Mouse (Mus musculus): ENCODE results near the gene Letm1. TPM values are rescaled to one million over a fixed set of nuclear protein-coding genes. Genes with fewer than 3 reads are reported as not detected.

Letm1 gene
- total RNA-seq, 1 experiment from 2014 or later, result 24.7 TPM

GRCm38 (mm10) chr5:33718460-33718859 is 64.2 kb downstream of the Letm1 start:
- ATAC-seq (ENCODE audit: extremely low read depth, insufficient number of reproducible peaks, low FRiP score, poor library complexity, severe bottlenecking), result no peak

DNA sequence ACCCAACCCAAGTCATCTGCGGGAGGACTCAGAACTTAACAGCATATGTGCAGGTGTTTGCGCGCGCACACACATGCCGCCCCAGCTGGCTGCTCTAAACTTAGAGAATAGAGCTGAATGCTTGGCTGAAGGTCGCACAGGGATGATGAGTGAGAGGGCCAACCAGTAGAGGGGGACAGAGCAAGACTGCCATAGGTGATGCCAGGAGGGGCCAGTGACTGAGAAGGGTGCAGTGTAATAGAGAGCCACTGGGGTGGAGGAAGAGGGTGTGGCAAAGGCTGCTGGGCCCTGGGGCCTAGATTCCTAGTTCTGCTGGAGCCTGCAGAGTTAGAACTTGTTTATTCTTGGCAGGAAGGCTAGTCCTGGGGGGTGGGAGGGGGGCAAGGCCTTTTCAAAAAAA is 66.2 kb downstream of the Letm1 start:
- ATAC-seq (ENCODE audit: extremely low read depth, insufficient number of reproducible peaks, low FRiP score, poor library complexity, severe bottlenecking), result no peak

- no peak for ATAC-seq (ENCODE audit: extremely low read depth, insufficient number of reproducible peaks, low FRiP score, poor library complexity, severe bottlenecking)
Measured at GRCm38 (mm10) chr5:33715182-33715581, 67.4 kb downstream of the Letm1 start.

- no peak for ATAC-seq (ENCODE audit: extremely low read depth, insufficient number of reproducible peaks, low FRiP score, poor library complexity, severe bottlenecking)
Measured at GRCm38 (mm10) chr5:33712550-33712949, 70.1 kb downstream of the Letm1 start.

- no peak for ATAC-seq (ENCODE audit: extremely low read depth, insufficient number of reproducible peaks, low FRiP score, poor library complexity, severe bottlenecking)
Measured at GRCm38 (mm10) chr5:33709037-33709436, 73.6 kb downstream of the Letm1 start.

DNA sequence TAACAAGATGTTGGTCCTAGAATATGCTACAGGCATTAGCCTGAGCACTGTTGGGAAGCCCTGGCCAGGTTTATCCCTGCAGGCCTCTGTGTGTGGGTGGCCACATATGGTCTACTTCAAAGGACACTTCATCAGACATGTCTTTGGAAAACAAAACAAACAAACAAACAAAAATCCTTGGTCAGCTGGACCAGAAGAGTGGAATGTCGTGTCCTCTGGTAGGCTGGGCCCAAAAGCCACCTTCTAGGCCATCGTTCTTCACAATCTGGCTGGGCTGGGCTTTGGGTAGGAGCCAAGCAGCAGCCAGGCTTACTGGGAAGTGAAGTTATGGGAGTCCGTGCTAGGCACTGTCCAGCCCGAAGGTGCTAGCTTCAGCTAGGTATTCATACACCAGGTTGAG is 75.5 kb downstream of the Letm1 start:
- no peak for ATAC-seq (ENCODE audit: extremely low read depth, insufficient number of reproducible peaks, low FRiP score, poor library complexity, severe bottlenecking)

DNA sequence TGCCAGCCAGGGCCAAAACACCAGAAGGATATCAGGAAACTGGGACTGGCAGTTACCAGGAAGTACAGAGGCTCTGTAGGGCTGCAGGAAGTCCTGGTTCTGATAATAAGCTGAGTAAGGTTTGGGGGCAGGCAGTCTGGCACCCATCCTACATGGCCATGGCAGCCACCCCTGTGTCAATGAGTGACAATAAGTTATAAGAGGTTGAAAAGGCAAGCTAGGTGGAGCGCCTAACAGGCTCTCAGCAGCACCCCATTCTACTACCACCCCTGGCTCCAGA is 76.3 kb downstream of the Letm1 start:
- ATAC-seq (ENCODE audit: extremely low read depth, insufficient number of reproducible peaks, low FRiP score, poor library complexity, severe bottlenecking), result no peak

GRCm38 (mm10) chr5:33705612-33706349 is 76.8 kb downstream of the Letm1 start:
- ATAC-seq (ENCODE audit: extremely low read depth, insufficient number of reproducible peaks, low FRiP score, poor library complexity, severe bottlenecking), result no peak

DNA sequence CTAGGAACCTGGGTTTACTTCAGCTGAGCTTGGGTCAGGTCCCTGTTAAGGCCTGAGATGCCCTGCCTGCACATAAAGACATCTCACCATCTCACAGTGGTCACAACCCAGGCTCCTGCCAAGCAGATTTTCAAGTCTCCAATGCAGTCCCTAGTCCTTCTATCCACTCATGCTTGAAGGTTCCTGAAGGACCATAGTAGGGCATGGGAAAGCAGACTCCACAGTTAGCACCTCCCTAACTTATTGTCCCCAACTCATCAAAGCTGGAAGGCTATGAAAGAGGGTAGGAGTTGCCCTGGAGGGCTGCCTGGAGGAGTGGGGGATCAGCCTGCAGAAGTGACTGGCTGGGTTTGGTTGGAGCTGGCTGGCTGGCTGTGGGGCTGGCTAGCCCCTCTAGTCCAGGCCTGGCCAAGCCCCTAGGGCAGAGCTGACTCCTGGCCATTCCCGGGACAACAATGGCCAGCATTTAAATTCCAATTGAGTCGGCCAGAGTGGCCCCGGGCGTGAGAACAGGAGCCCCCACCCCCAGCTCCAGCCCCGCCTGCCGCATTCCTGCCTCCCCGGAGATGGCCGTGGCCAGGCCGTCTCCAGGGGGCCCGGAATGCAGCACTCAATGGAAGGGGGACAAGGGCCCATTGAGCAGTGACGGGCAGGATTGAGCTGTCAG is 77.5 kb downstream of the Letm1 start:
- no peak for ATAC-seq (ENCODE audit: extremely low read depth, insufficient number of reproducible peaks, low FRiP score, poor library complexity, severe bottlenecking)

DNA sequence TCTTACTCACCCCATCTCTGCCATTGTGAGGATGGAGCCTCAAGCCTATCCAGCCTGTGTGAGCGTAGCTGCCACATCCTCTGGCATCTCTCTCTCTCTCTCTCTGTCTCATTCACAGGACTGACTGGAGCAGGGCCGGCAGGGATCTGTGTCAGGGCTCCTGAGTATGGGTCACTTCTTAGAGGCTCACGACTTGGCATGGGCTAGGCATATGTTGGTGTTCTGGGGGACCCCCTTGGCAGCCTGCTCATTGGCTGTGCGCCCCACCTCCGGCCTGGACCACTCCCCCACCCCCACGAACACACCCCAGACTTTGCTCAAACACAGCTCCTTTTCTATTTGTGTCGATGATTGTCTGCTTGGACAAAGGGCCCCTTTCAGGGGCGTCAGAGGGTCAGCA is 78.6 kb downstream of the Letm1 start:
- ATAC-seq (ENCODE audit: extremely low read depth, insufficient number of reproducible peaks, low FRiP score, poor library complexity, severe bottlenecking), result no peak

DNA sequence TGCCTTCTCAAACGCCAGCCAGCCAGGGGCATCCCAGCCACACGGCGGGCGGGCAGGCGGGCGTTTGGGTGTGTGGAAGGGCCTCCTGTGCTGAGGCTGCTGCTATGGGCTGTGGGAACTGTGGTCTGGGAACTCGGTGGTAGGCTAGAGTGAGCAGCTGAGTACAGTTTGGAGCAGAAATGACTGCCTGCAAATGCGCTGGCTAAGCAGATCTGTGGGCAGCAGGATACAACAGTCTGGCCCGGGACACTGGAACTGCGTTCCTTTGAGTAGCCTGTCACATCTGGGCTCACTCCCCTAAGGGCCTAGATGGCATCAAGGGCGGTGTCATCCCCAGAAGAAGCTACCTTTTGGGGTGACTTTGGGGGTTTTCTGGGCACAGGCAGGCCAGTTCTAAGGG is 80.8 kb downstream of the Letm1 start:
- ATAC-seq (ENCODE audit: extremely low read depth, insufficient number of reproducible peaks, low FRiP score, poor library complexity, severe bottlenecking), result no peak

GRCm38 (mm10) chr5:33700010-33700409 is 82.6 kb downstream of the Letm1 start:
- no peak for ATAC-seq (ENCODE audit: extremely low read depth, insufficient number of reproducible peaks, low FRiP score, poor library complexity, severe bottlenecking)

DNA sequence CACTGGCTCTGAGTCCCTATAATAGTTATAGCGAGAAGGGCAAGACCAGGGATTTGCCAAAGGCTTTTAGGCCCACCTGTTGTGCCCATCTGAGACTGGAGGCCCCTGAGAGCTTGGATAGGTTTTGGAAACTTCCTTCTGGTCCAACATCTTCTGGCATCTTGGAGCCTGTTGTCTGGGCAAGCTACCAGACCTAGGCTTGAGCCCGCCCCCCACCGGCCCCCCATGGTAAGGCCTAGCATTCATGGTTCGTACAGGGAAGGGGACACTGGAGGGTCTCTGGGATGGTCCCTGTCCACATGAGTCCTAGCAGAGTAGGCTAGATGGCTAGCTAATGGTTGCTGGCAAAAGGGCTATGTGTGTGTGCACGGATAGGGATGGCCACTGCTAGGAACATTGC is 83.9 kb downstream of the Letm1 start:
- no peak for ATAC-seq (ENCODE audit: extremely low read depth, insufficient number of reproducible peaks, low FRiP score, poor library complexity, severe bottlenecking)

- ATAC-seq (ENCODE audit: extremely low read depth, insufficient number of reproducible peaks, low FRiP score, poor library complexity, severe bottlenecking), result no peak
Measured at GRCm38 (mm10) chr5:33697947-33698512, 84.6 kb downstream of the Letm1 start.

DNA sequence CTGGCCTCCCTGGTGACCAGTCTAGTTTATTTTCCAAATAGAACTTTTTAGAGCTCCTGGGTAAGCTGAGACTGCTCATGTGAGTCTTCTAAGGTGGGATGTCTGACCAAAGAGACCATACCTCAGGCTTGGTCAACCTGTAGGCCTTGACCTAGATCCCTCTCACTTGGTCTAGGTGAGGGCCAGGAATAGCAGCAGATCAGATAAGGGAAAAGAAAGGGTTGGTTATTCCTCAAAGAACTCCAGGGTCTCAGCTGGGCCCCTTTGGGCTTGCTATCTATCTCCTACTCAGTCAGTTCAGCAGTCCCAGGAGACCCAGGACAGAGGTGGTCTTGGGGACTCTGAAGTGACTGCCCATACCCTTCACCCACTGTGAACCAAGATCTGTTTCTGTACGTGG is 85.1 kb downstream of the Letm1 start:
- ATAC-seq (ENCODE audit: extremely low read depth, insufficient number of reproducible peaks, low FRiP score, poor library complexity, severe bottlenecking), result no peak

DNA sequence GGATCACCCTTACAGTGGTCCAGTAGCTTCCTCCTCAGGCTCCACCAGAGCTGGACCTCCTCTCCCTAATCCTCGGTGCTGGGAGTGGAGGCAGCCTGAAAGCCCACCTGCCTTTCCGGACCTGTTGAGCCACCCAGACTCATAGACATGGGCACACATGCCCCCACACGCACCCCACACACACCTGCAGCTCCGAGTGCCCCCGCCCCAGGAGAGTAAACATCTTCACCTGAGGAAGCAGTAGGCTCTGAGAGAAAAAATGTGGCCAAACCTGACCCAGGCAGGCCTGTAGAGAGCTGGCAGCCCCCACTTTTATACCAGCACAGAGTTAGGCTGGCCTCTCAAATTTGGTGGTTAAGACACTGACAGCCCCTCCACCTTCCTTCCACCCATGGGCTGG is 86.2 kb downstream of the Letm1 start:
- ATAC-seq (ENCODE audit: extremely low read depth, insufficient number of reproducible peaks, low FRiP score, poor library complexity, severe bottlenecking), result no peak

DNA sequence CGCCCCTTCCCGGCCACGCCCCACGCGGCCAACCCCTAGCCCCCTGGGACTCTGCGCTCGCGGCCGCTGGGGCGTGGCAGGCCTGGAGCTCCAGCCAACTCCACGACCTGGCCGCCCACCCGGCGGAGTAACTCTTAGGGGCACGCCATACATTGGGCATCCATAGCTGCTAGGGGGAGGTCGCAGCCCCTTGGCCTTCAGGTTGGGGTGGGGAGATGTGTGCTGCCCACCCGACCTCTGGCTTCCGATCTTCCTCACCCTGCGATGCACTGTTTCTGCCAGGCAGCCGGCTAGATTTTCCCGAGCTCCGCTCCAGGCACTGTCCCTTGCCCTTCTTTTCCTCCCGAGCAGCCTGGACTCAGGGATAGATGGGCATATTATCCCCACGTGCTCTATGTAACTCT is 86.9 kb downstream of the Letm1 start:
- ATAC-seq (ENCODE audit: extremely low read depth, insufficient number of reproducible peaks, low FRiP score, poor library complexity, severe bottlenecking), result no peak

- no peak for ATAC-seq (ENCODE audit: extremely low read depth, insufficient number of reproducible peaks, low FRiP score, poor library complexity, severe bottlenecking)
Measured at GRCm38 (mm10) chr5:33694848-33695717, 87.5 kb downstream of the Letm1 start.

DNA sequence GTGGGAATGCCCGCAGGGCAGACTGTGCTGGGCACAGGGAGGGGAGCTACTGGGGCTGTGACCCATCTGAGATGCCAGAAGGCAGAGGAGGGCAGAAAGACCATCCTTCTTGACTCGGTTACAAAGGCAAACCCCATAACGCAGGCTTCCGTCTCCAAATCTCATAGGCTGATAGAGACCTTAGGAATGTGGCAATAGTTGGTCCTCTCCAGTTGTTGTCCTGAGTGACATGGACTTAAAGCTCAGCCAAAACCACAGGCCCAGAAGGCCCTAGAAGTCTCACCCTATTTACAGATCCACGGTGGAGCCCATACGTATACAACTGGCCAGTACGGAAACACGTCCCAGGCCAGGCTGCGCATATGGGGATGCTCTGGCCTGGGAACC is 88.2 kb downstream of the Letm1 start:
- no peak for ATAC-seq (ENCODE audit: extremely low read depth, insufficient number of reproducible peaks, low FRiP score, poor library complexity, severe bottlenecking)

- ATAC-seq (ENCODE audit: extremely low read depth, insufficient number of reproducible peaks, low FRiP score, poor library complexity, severe bottlenecking), result no peak
Measured at GRCm38 (mm10) chr5:33692393-33692792, 90.2 kb downstream of the Letm1 start.
